Mouse (Mus musculus) hematopoietic stem cell, adult 5-6 weeks (primary cell): Measurements from ENCODE around the gene Gm49373. TPM values are rescaled to one million over a fixed set of nuclear protein-coding genes. Genes with fewer than 3 reads are reported as not detected.

Source experiments
- ATAC-seq, 2 experiments: fragments of 125-278 bp in 1 of 2; replicated peaks in 1 of 2; 2 replicates each; pipeline ENCODE4 v1.8.0; 2016 to 2017; ENCODE audit warnings: inconsistent platforms in 2 of 2, mild to moderate bottlenecking in 2 of 2, moderate number of reproducible peaks in 2 of 2, low read depth in 1 of 2, moderate TSS enrichment in 1 of 2; ENCODE audit not compliant: low FRiP score in 2 of 2, poor library complexity in 2 of 2, severe bottlenecking in 2 of 2, insufficient read depth in 1 of 2, low TSS enrichment in 1 of 2
- total RNA-seq: library from RNA; stranded (forward); fragments of 172-1452, 232-1000 nt; gene quantifications from 2 replicates; pipeline ENCODE4 v1.2.3, GENCODE M21; 2017

Gm49373 gene
- total RNA-seq, 1 experiment from 2014 or later: not detected

DNA sequence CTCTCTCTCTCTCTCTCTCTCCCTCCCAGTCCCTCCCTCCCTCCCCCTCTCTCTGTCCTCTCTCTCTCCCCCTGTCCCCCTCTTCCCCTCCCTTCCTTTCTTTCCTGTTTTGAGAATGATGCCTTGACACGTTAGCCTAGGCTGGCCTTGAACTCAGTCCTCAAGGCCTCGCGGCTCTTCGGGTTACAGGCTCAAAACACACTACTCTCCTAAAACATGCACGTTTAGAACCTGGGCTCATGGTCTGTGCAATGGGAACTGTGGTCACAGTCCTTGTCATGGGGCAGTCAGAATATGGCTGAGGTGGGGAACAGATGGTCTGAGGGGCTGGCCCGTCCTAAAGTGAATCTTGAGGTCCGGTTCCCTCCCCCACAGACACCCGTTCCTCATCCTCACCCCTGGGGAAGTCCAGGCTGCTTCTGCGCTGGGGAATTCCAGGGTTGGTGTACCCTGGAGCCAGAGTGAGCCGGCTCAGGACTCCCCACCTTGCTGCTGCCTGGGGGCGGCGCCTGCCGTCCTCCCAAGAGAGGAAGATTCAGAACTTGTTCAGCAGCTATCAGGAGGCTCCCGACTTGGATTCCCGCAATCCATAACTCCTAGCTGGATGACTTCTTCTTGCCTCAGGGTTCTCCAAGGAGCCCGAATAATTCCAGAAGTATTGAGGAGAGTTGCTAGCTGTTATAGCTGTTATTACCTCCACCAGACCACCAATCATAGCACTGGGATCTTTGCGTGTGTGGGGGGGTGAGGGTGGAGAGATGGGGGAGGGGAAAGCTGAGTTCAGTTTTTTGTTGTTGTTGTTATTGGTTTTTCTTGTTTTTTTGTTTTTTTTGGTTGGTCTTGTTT is 56.3 kb downstream of the Gm49373 start:
- ATAC-seq: no peak

DNA sequence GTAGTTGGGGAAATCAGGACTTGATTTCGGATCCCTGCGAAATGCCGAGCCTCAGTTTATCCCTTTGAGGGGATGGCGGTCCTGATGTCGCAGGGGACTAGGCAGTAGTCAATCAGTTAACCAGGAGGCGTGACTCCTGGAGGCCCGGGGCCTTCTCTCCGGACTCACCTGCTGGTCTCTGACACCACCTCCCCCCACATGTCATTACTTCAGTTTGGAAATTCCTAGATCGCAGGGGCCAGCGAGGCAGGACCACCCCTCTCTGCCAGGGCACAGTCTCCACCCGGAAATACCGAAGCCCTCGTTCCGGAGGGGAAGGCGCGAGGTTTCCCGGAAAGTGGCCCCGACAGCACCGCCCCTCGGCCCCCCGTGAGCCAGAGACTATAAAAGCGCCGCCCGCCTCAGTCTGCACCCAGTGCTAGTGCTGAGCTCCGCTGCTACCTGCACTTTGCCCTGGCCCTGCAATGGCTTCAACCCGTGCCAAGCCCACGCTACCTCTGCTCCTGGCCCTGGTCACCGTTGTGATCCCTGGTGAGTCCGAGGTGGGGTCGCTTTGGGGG is 57.2 kb downstream of the Gm49373 start, which contains the start of gene Icam1:
TSS of gene Icam1 (plus strand) at position 415 of the 560 bp plus-strand sequence.
- peak; percentile 37 to 61; a peak in 3 of 4 replicates for ATAC-seq

DNA sequence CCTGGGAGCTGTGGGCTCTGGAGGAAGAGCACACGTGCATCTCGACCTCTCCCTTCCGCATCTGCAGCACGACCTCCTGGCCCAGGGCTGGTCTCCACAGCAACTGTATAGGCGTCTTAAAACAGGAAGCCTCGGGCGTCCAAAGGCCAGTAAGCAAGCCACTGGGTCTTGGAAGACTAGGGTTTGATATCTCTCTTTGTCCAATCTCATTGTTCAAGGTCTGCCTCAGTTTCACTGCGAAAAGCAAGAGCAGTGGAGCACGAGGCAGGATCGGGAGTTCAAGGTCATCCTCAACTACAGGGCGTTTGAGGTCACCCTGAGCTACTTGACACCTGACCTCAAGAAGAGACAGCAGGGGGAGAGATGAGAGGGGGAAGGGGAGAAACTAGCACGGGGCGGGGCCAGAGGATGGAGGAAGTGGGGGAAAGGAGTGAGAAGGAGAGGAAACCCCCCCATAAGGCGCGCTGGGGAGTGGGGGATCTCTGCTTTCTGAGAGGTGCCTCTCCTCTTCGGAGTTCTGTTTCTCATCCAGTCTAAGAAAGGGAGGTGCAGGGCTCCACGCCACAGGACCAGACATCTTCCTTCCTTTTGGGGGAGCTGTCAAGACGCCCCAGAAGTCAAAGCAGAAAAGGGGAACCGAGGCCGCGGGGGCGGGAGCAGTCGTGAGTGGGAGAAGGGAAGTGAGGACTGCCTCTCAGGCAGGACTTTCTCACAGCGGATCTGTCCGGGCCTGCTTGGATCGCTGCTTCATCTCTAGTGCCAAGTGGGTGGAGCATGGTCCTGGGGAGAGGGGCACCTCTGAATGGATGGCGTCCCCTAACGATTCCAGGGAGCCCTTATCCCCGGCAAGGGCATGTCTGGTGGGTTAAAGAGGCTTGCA is 58.0 kb downstream of the Gm49373 start:
- peak; percentile 51 to 70 for ATAC-seq

Other genes starting within 250 kb of the Gm49373 start
- gene A230050P20Rik, start 204.5 kb downstream of the Gm49373 start, total RNA-seq: 41.5 and 74.4 TPM in 2 replicates
- gene Angptl6, start 193.4 kb downstream of the Gm49373 start, total RNA-seq: 0.79 and 0.88 TPM in 2 replicates
- 118 and 137 TPM in 2 replicates for gene Ppan, start 184.9 kb downstream of the Gm49373 start, total RNA-seq
- gene Eif3g, start 174.5 kb downstream of the Gm49373 start, total RNA-seq: 128 and 177 TPM in 2 replicates
- 198 and 242 TPM in 2 replicates for gene Dnmt1, start 113.2 kb downstream of the Gm49373 start, total RNA-seq
- gene S1pr2, start 96.3 kb downstream of the Gm49373 start, total RNA-seq: 1.9 and 2.2 TPM in 2 replicates
- gene Mrpl4, start 70.4 kb downstream of the Gm49373 start, total RNA-seq: 26.6 and 35.2 TPM in 2 replicates
- gene Icam1, start 57.1 kb downstream of the Gm49373 start, total RNA-seq: 36.2 and 44.7 TPM in 2 replicates
- 3.0 and 7.9 TPM in 2 replicates for gene Icam4, start 43.7 kb downstream of the Gm49373 start, total RNA-seq
- not detected in 2 replicates for gene Icam5, start 41.0 kb downstream of the Gm49373 start, total RNA-seq
- not detected in 2 replicates for gene Zglp1, start 6.0 kb downstream of the Gm49373 start, total RNA-seq
- gene Fdx1l, start 518 bp upstream of the Gm49373 start, total RNA-seq: 33.6 and 45.2 TPM in 2 replicates
- gene Gm38431, start 18.9 kb upstream of the Gm49373 start, total RNA-seq: 3.3 and 13.1 TPM in 2 replicates
- 13.1 and 23.3 TPM in 2 replicates for gene Raver1, start 18.9 kb upstream of the Gm49373 start, total RNA-seq
- gene Tyk2, start 58.1 kb upstream of the Gm49373 start, total RNA-seq: 12.2 and 19.4 TPM in 2 replicates
- gene Cdc37, start 76.9 kb upstream of the Gm49373 start, total RNA-seq: 238 and 347 TPM in 2 replicates
- 2.7 and 4.8 TPM in 2 replicates for gene Pde4a, start 92.6 kb upstream of the Gm49373 start, total RNA-seq
- gene Keap1, start 166.3 kb upstream of the Gm49373 start, total RNA-seq: 37.4 and 39.0 TPM in 2 replicates
- 0.25 and 0.50 TPM in 2 replicates for gene S1pr5, start 175.3 kb upstream of the Gm49373 start, total RNA-seq
- 5.6 and 14.1 TPM in 2 replicates for gene Atg4d, start 192.2 kb upstream of the Gm49373 start, total RNA-seq
- 64.0 and 98.0 TPM in 2 replicates for gene Kri1, start 214.9 kb upstream of the Gm49373 start, total RNA-seq
- 14.8 and 30.4 TPM in 2 replicates for gene Cdkn2d, start 218.3 kb upstream of the Gm49373 start, total RNA-seq
- 0.56 TPM in 1 of 2 replicates, not detected in the other for gene Ap1m2, start 239.2 kb upstream of the Gm49373 start, total RNA-seq
- gene Slc44a2, start 247.6 kb upstream of the Gm49373 start, total RNA-seq: 65.7 and 97.9 TPM in 2 replicates